Mouse (Mus musculus): ENCODE results near the gene Rhox13.

Rhox13 gene

DNA sequence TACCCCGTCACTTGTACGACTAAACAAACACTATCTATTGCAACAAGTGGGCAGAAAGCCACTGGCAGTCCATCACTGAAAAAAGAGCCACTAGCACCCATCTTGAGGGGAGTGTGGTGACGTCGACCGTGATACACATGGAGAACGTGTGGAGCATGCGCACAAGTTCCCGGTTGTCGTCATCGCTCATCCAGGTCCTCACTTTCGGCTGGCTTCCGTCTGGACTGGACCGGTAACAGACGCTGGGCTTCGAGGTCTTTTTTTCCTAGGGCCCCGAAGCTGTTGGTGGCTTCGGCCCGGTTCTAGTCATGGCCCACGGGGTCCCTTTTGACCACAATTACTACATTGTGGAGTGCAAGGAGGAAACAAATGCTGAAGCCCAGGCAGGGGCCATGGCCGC lies at the start of gene Rhox13:
Rhox13 (plus strand) TSS at position 238 of the 400 bp plus-strand sequence.
- no peak for DNase-seq (ENCODE audit: low spot score in 2 of 2)

GRCm38 (mm10) chrX:38084226-38084625 lies 36.8 kb upstream of the Rhox13 start:
- DNase-seq (ENCODE audit: low spot score in 2 of 2) = peak in 1 of 2 experiments; percentile 17

DNA sequence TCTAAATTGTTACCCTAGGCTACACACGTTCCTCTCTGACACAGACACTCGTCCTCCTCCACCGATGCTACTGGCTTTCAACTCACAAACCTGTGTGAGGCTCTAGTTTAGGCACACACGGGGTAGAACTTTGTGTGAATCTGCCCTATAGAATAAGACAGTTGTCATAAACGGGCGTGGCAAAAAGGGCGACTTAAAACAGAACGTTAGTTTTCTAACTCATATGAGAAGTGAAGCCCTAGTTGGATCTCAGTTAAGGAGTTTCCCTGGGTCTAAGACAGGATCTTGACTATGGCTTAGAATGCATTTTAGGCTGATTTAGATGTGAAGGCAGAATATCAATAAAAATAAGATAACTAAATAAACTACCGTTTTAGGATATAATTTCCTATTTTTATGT lies 36.0 kb upstream of the Rhox13 start, which contains the start of gene Rhox11:
Rhox11 (minus strand) TSS at position 101 of the 400 bp plus-strand sequence.
- DNase-seq (ENCODE audit: low spot score in 2 of 2) = no peak

DNA sequence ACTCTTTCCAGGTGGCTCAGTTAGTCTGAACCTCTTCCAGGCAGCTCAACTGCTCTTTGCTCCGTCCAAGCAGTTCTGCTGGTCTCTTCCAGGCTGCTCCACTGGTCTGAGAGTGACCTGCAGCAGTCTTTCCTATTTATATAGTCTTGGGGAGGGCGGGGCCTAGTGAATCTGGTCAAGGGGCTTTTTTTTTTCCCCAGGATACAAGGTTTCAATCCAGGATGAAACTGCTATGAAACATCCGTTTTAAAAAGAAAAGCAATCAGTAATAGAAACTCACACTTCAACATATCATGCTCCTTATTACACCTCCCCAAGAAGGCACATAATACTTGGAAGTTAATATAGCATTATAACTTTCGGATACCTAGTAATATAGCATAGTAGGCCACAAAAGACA lies 10.2 kb upstream of the Rhox13 start, which contains the start of gene Rhox12:
Rhox12 (minus strand) TSS at position 101 of the 400 bp plus-strand sequence.
- DNase-seq (ENCODE audit: low spot score in 2 of 2) = no peak

DNA sequence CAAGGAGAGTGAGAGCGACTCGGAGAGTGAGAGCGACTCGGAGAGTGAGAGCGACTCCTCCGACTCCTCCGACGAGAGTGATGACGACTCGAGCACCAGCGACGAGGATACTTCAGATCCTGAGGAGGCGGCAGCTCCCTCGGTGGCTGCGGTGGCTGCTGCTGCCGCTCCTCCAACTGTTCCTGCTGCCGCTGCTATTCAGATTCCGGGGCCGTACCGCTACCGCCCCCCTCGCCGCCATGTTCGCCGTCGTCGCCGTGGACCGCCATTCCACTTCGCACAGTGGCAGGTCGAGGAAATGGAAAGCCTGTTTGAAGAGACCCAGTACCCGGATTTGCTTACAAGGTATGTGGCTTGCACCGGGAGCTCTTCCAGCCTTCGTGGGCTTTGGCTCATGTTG lies 459 bp downstream of the Rhox13 start:
- no peak for DNase-seq (ENCODE audit: low spot score in 2 of 2)

GRCm38 (mm10) chrX:38159097-38159496 lies 38.1 kb downstream of the Rhox13 start:
- DNase-seq (ENCODE audit: low spot score in 2 of 2) = no peak

GRCm38 (mm10) chrX:38165315-38165714 lies 44.3 kb downstream of the Rhox13 start:
- DNase-seq (ENCODE audit: low spot score in 2 of 2) = no peak

GRCm38 (mm10) chrX:38166064-38166463 lies 45.0 kb downstream of the Rhox13 start:
- DNase-seq (ENCODE audit: low spot score in 2 of 2) = no peak

DNA sequence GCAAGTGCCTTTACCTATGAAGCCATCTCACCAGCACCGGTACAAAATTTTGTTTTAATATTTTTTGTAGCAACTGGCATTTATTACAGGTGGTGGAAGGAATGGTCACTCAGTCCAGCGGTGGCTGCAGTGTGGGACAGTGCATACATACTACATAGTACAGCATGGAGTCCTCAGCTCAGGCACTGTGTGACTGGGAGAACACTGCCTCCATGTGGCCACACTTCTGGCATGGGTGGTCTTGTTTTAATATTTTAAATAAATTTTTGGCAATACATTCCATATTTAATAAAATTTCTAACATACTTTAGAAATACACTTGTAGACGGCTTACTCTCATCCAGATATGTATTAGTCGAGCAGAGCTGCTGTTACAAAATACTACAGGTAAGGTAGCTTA lies 45.6 kb downstream of the Rhox13 start:
- DNase-seq (ENCODE audit: low spot score in 2 of 2) = no peak
